Comparison of ENCODE assay signal across 8 mouse cellular contexts in genomic region chr3:87838622-87839021, GRCm38 (mm10). TPM values are rescaled to one million over a fixed set of nuclear protein-coding genes. Genes with fewer than 3 reads are reported as not detected.
DNase-seq lines count a peak whose midpoint lies in the region; ATAC-seq and TF ChIP-seq lines count a peak whose summit lies in the region.

No protein-coding gene starts in this region.

- no peak overlapping the region for H3K27ac ChIP-seq in midbrain, embryonic 14.5 days (replicated peaks; ENCODE audit: low read depth, low read length)
- no peak overlapping the region for H3K27ac ChIP-seq in midbrain, embryonic 16.5 days (ENCODE audit: low read length)
- H3K27ac ChIP-seq in bone marrow, adult 2 months (ENCODE audit: control insufficient read depth, insufficient read depth, low read depth, low read length, poor library complexity), result no peak overlapping the region
- no peak overlapping the region for H3K27ac ChIP-seq in kidney, postnatal 0 days

- TF ChIP-seq POLR2A in bone marrow, adult 2 months (IDR thresholded peaks at IDR 0.05; ENCODE audit: borderline replicate concordance, control insufficient read depth, low read depth, low read length), result no peak

- no peak overlapping the region for H3K9ac ChIP-seq in midbrain, embryonic 14.5 days (replicated peaks; ENCODE audit: low read length)
- no peak overlapping the region for H3K9ac ChIP-seq in midbrain, embryonic 16.5 days (ENCODE audit: low read depth, low read length)
- H3K9ac ChIP-seq in kidney, postnatal 0 days (ENCODE audit: low read depth, low read length), result no peak overlapping the region

- peak; percentile 88 for DNase-seq in midbrain, embryonic 14.5 days
- DNase-seq in kidney, postnatal 0 days (ENCODE audit: low spot score), result peak; percentile 77
- peak; percentile 58 to 67 for DNase-seq in lung, adult 18-20 months
- peak; percentile 77 for DNase-seq in right cerebral cortex, postnatal 14 days
- DNase-seq in urinary bladder, postnatal 14 days (ENCODE audit: low spot score), result peak; percentile 85

- no peak overlapping the region for H3K4me2 ChIP-seq in midbrain, embryonic 14.5 days (ENCODE audit: low read length)
- H3K4me2 ChIP-seq in midbrain, embryonic 16.5 days (ENCODE audit: low read length), result no peak overlapping the region
- no peak overlapping the region for H3K4me2 ChIP-seq in kidney, postnatal 0 days (ENCODE audit: low read length)

- peak; percentile 81 for TF ChIP-seq CTCF in bone marrow, adult 2 months (IDR thresholded peaks at IDR 0.05; ENCODE audit: control insufficient read depth, insufficient read depth, low read length)
- peak; percentile 96 for TF ChIP-seq CTCF in kidney, postnatal 0 days (IDR thresholded peaks at IDR 0.05; ENCODE audit: low read depth)

- no peaks in the 10 kb centered on the region for H3K36me3 ChIP-seq in midbrain, embryonic 14.5 days (ENCODE audit: control insufficient read depth, insufficient read depth, low read length)
- H3K36me3 ChIP-seq in midbrain, embryonic 16.5 days (ENCODE audit: control insufficient read depth, insufficient read depth, low read length), result no peaks in the 10 kb centered on the region
- no peaks in the 10 kb centered on the region for H3K36me3 ChIP-seq in kidney, postnatal 0 days (ENCODE audit: insufficient read depth, low read length)

- H3K27me3 ChIP-seq in midbrain, embryonic 14.5 days (ENCODE audit: control insufficient read depth, insufficient read depth, low read length), result no peaks in the 10 kb centered on the region; the same call in 1 of the 2 replicates
- no peaks in the 10 kb centered on the region for H3K27me3 ChIP-seq in midbrain, embryonic 16.5 days (ENCODE audit: control insufficient read depth, insufficient read depth, low read depth, low read length)
- H3K27me3 ChIP-seq in kidney, postnatal 0 days (ENCODE audit: insufficient read depth, low read length), result no peaks in the 10 kb centered on the region

- no peaks in the 10 kb centered on the region for H3K4me1 ChIP-seq in midbrain, embryonic 14.5 days (ENCODE audit: control insufficient read depth, insufficient read depth, low read length)
- no peaks in the 10 kb centered on the region for H3K4me1 ChIP-seq in midbrain, embryonic 16.5 days (ENCODE audit: control insufficient read depth, insufficient read depth, low read length)
- H3K4me1 ChIP-seq in bone marrow, adult 2 months (ENCODE audit: control insufficient read depth, insufficient read depth, low read length), result no peaks in the 10 kb centered on the region
- no peaks in the 10 kb centered on the region for H3K4me1 ChIP-seq in kidney, postnatal 0 days (replicated peaks; ENCODE audit: insufficient read depth, low read length)

- no peak overlapping the region for H3K4me3 ChIP-seq in midbrain, embryonic 14.5 days (replicated peaks; ENCODE audit: low read depth, low read length)
- H3K4me3 ChIP-seq in midbrain, embryonic 16.5 days (ENCODE audit: low read depth, low read length), result no peak overlapping the region
- no peak overlapping the region for H3K4me3 ChIP-seq in bone marrow, adult 2 months (replicated peaks; ENCODE audit: control insufficient read depth, low read depth, low read length)
- H3K4me3 ChIP-seq in kidney, postnatal 0 days (replicated peaks; ENCODE audit: low read depth, low read length), result no peak overlapping the region

- H3K9me3 ChIP-seq in midbrain, embryonic 14.5 days (ENCODE audit: control insufficient read depth, low read length), result no peaks in the 10 kb centered on the region
- H3K9me3 ChIP-seq in midbrain, embryonic 16.5 days (replicated peaks; ENCODE audit: control insufficient read depth, low read length, poor library complexity, severe bottlenecking), result no peaks in the 10 kb centered on the region
- no peaks in the 10 kb centered on the region for H3K9me3 ChIP-seq in kidney, postnatal 0 days (replicated peaks; ENCODE audit: low read length)

- no peak for ATAC-seq in midbrain, embryonic 14.5 days (ENCODE audit: low FRiP score, low TSS enrichment)
- no peak for ATAC-seq in midbrain, embryonic 16.5 days
- peak; percentile 88 for ATAC-seq in erythroblast, adult 5-6 weeks (replicated peaks; ENCODE audit: low FRiP score, poor library complexity, severe bottlenecking)
- ATAC-seq in kidney, postnatal 0 days (replicated peaks; ENCODE audit: low FRiP score, low read depth), result no peak

- 4% methylated on average over 4 of the region's 4 CpGs for WGBS in midbrain, embryonic 14.5 days
- under 1% methylated on average over 4 of the region's 4 CpGs for WGBS in midbrain, embryonic 16.5 days
- WGBS in bone marrow, adult 2 months, result 4% methylated on average over 4 of the region's 4 CpGs
- WGBS in kidney, postnatal 0 days, result 0% methylated on average over 4 of the region's 4 CpGs

RNA-seq across cellular contexts. Expression of gene Sh2d2a, which starts 7.9 kb away (rescaled TPM):
- polyA plus RNA-seq in midbrain, embryonic 14.5 days (2014; fragmentation: Nextera tagmentation; extraction: Ambion mirVana), result 0.05 TPM in 1 of 2 replicates, not detected in the other
- polyA plus RNA-seq in midbrain, embryonic 16.5 days (2015; fragmentation: Nextera tagmentation; extraction: Ambion mirVana), result not detected in 2 replicates
- 0.79 and 3.0 TPM in 2 replicates for polyA plus RNA-seq in bone marrow, adult 2 months (2011; ENCODE audit: insufficient read depth, insufficient read length, low replicate concordance, missing spikeins)
- not detected in 2 replicates for total RNA-seq in erythroblast, adult 5-6 weeks (2015; ENCODE audit: low replicate concordance)
- not detected in 2 replicates for total RNA-seq in erythroblast, adult 5-6 weeks (2017; ENCODE audit: low replicate concordance)
- polyA plus RNA-seq in kidney, postnatal 0 days (2015; fragmentation: Nextera tagmentation; extraction: Ambion mirVana), result 0.11 TPM in 1 of 2 replicates, not detected in the other

RNA-seq across cellular contexts. Expression of gene Pear1, which starts 14.5 kb away (rescaled TPM):
- 2.2 and 6.9 TPM in 2 replicates for polyA plus RNA-seq in midbrain, embryonic 14.5 days (2014; fragmentation: Nextera tagmentation; extraction: Ambion mirVana)
- polyA plus RNA-seq in midbrain, embryonic 16.5 days (2015; fragmentation: Nextera tagmentation; extraction: Ambion mirVana), result 6.6 and 6.7 TPM in 2 replicates
- 17.6 and 22.4 TPM in 2 replicates for polyA plus RNA-seq in bone marrow, adult 2 months (2011; ENCODE audit: insufficient read depth, insufficient read length, low replicate concordance, missing spikeins)
- 0.63 and 1.9 TPM in 2 replicates for total RNA-seq in erythroblast, adult 5-6 weeks (2015; ENCODE audit: low replicate concordance)
- total RNA-seq in erythroblast, adult 5-6 weeks (2017; ENCODE audit: low replicate concordance), result 0.42 TPM in 1 of 2 replicates, not detected in the other
- 31.6 and 35.4 TPM in 2 replicates for polyA plus RNA-seq in kidney, postnatal 0 days (2015; fragmentation: Nextera tagmentation; extraction: Ambion mirVana)

RNA-seq across cellular contexts. Expression of gene Insrr, which starts 41.9 kb away (rescaled TPM):
- polyA plus RNA-seq in midbrain, embryonic 14.5 days (2014; fragmentation: Nextera tagmentation; extraction: Ambion mirVana), result 0.13 and 0.97 TPM in 2 replicates
- polyA plus RNA-seq in midbrain, embryonic 16.5 days (2015; fragmentation: Nextera tagmentation; extraction: Ambion mirVana), result 0.43 and 0.86 TPM in 2 replicates
- polyA plus RNA-seq in bone marrow, adult 2 months (2011; ENCODE audit: insufficient read depth, insufficient read length, low replicate concordance, missing spikeins), result not detected in 2 replicates
- not detected in 2 replicates for total RNA-seq in erythroblast, adult 5-6 weeks (2015; ENCODE audit: low replicate concordance)
- not detected in 2 replicates for total RNA-seq in erythroblast, adult 5-6 weeks (2017; ENCODE audit: low replicate concordance)
- polyA plus RNA-seq in kidney, postnatal 0 days (2015; fragmentation: Nextera tagmentation; extraction: Ambion mirVana), result 1.9 and 2.3 TPM in 2 replicates

RNA-seq across cellular contexts. Expression of gene Ntrk1, which starts 43.7 kb away (rescaled TPM):
- 1.2 and 1.7 TPM in 2 replicates for polyA plus RNA-seq in midbrain, embryonic 14.5 days (2014; fragmentation: Nextera tagmentation; extraction: Ambion mirVana)
- polyA plus RNA-seq in midbrain, embryonic 16.5 days (2015; fragmentation: Nextera tagmentation; extraction: Ambion mirVana), result 1.3 and 1.4 TPM in 2 replicates
- not detected in 2 replicates for polyA plus RNA-seq in bone marrow, adult 2 months (2011; ENCODE audit: insufficient read depth, insufficient read length, low replicate concordance, missing spikeins)
- not detected in 2 replicates for total RNA-seq in erythroblast, adult 5-6 weeks (2015; ENCODE audit: low replicate concordance)
- total RNA-seq in erythroblast, adult 5-6 weeks (2017; ENCODE audit: low replicate concordance), result not detected in 2 replicates
- polyA plus RNA-seq in kidney, postnatal 0 days (2015; fragmentation: Nextera tagmentation; extraction: Ambion mirVana), result 2.1 and 2.3 TPM in 2 replicates

RNA-seq across cellular contexts. Expression of gene Prcc, which starts 46.8 kb away (rescaled TPM):
- polyA plus RNA-seq in midbrain, embryonic 14.5 days (2014; fragmentation: Nextera tagmentation; extraction: Ambion mirVana), result 17.4 and 22.5 TPM in 2 replicates
- 15.3 and 16.3 TPM in 2 replicates for polyA plus RNA-seq in midbrain, embryonic 16.5 days (2015; fragmentation: Nextera tagmentation; extraction: Ambion mirVana)
- 30.5 and 56.5 TPM in 2 replicates for polyA plus RNA-seq in bone marrow, adult 2 months (2011; ENCODE audit: insufficient read depth, insufficient read length, low replicate concordance, missing spikeins)
- total RNA-seq in erythroblast, adult 5-6 weeks (2015; ENCODE audit: low replicate concordance), result 13.2 and 14.8 TPM in 2 replicates
- total RNA-seq in erythroblast, adult 5-6 weeks (2017; ENCODE audit: low replicate concordance), result 17.4 and 17.8 TPM in 2 replicates
- 14.8 and 15.1 TPM in 2 replicates for polyA plus RNA-seq in kidney, postnatal 0 days (2015; fragmentation: Nextera tagmentation; extraction: Ambion mirVana)
